Mouse (Mus musculus): ENCODE measurements around the gene Ginm1. TPM values are rescaled to one million over a fixed set of nuclear protein-coding genes. Genes with fewer than 3 reads are reported as not detected.
A peak's percentile ranks its signal among the peaks of the same experiment; 100 is the strongest.
"Not testable (repeated sequence)": the region's sequence is repeated elsewhere in the genome, so short reads cannot be mapped to it uniquely, and the experiment has no call there.

Gene Ginm1
- polyA plus RNA-seq, 1 experiment from 2014 or later = 49.3 TPM

DNA sequence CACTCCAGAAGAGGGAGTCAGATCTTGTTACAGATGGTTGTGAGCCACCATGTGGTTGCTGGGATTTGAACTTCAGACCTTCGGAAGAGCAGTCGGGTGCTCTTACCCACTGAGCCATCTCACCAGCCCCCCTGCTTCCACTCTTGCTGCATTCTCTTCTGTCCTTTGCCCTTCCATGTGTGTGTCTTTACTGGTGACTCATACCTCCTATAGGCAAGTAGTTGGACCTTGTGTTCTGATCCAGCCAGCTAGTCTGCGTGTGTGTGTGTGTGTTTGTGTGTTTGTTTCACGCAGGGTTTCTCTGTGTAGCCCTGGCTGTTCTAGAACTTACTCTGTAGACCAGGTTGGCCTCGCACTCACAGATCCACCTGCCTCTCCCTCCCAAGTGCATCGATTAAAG lies 47.1 kb downstream of the Ginm1 start:
- H3K4me2 ChIP-seq; H3K27me3 ChIP-seq; H3K27ac ChIP-seq (replicated peaks); H3K9me3 ChIP-seq; ATAC-seq (ENCODE audit: low FRiP score, low read depth); H3K9ac ChIP-seq; H3K4me3 ChIP-seq; H3K4me1 ChIP-seq (replicated peaks): not testable (repeated sequence)
- 99% methylated on average over 6 of the region's 6 CpGs for WGBS
- H3K36me3 ChIP-seq = peaks cover 42% of the 10 kb centered on the region

DNA sequence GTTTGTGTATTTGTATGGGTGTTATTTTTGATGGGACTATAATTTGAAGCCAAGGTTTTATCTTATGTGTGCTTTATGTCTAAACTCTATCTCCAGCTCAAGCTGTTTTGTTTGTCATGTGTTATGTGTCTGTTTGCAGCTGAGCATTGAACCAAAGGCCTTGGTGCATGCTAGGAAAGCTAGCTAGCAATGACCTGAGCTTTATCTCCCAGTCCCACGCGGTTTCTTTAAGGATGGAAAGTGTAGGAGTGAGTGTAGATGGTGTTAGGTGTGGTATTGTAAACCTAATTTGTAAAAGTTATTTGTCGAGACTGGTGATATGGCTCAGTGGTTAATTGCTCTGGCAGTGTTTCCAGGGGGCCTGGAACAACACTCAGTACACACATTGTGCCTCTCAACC lies 54.7 kb downstream of the Ginm1 start:
- no peak overlapping the region for H3K9ac ChIP-seq
- WGBS = 86% methylated on average over 3 of the region's 3 CpGs
- no peaks in the 10 kb centered on the region for H3K4me1 ChIP-seq (replicated peaks)
- H3K27ac ChIP-seq (replicated peaks) = no peak overlapping the region
- no peaks in the 10 kb centered on the region for H3K27me3 ChIP-seq
- H3K36me3 ChIP-seq = peaks cover 12% of the 10 kb centered on the region
- ATAC-seq (ENCODE audit: low FRiP score, low read depth) = no peak
- no peak overlapping the region for H3K4me3 ChIP-seq
- H3K9me3 ChIP-seq = no peaks in the 10 kb centered on the region
- H3K4me2 ChIP-seq = no peak overlapping the region

DNA sequence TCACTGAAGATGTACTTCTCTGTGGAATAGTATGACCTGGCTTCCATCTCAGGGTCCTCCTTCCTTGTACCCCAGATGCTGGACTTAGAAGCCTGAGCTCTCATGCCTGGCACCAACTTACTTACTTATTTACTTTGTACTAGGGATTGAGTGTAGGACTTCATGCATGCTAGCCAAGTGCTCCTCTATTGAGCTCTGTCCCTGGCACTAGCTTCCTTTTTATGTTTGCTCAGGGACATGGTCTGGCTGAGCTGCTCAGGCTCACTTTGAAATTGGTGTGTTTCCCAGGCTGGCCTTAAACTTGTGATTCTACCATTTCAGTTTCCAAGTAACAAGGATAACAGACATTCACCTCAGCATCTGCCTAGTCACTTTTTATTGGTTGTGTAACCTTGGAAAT lies 55.5 kb downstream of the Ginm1 start:
- H3K9me3 ChIP-seq = no peaks in the 10 kb centered on the region

DNA sequence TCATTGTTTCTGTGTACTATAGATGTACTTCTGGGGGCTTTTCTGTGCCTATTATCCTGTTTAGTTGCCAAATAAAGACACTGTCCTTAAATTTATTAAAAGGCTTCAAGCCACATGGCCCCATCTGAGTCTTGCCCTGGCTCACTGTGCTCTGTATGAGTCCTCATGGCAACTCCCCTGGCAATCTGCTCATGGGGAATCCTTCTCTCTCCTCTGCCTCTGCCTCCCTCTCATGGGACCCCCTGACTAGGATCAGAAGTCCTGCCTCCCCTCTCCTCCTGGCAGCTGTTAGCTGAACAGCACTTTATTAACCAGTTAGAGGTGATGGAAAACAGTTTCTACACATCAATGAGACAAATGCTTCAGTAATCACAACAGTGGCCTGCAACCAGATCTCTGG lies 61.0 kb downstream of the Ginm1 start:
- Histone ChIP-seq H3K4me1 (replicated peaks) (peaks cover 17% of the 10 kb centered on the region), H3K27ac (replicated peaks) (no peak overlapping the region), H3K36me3 (no peaks in the 10 kb centered on the region), H3K9me3 (no peaks in the 10 kb centered on the region), H3K4me3 (no peak overlapping the region), H3K9ac (no peak overlapping the region), H3K4me2 (no peak overlapping the region), H3K27me3 (no peaks in the 10 kb centered on the region)
- no peak for ATAC-seq (ENCODE audit: low FRiP score, low read depth)

More for the DNA sequence above, 55.5 kb downstream of the Ginm1 start:
- Histone ChIP-seq H3K36me3 (peaks cover 9% of the 10 kb centered on the region; the same call in 1 of the 2 replicates), H3K9ac (no peak overlapping the region), H3K4me2 (no peak overlapping the region), H3K4me1 (replicated peaks) (no peaks in the 10 kb centered on the region), H3K4me3 (no peak overlapping the region), H3K27ac (replicated peaks) (no peak overlapping the region; the same call in 1 of the 2 replicates), H3K27me3 (no peaks in the 10 kb centered on the region)
- peak; percentile 61; the same call in 1 of the 2 replicates for ATAC-seq (ENCODE audit: low FRiP score, low read depth)

GRCm38 (mm10) chr10:7727011-7727410 lies 65.6 kb downstream of the Ginm1 start:
- peak overlapping the region; percentile 77; the same call in 1 of the 2 replicates for H3K4me3 ChIP-seq
- no peaks in the 10 kb centered on the region for H3K9me3 ChIP-seq
- H3K27me3 ChIP-seq = no peaks in the 10 kb centered on the region
- 31% methylated on average over 3 of the region's 3 CpGs for WGBS
- H3K9ac ChIP-seq = 0 out of 2 replicates have a peak overlapping the region, but pooled peaks have one; percentile 13
- peak overlapping the region; percentile 91 for H3K4me2 ChIP-seq
- H3K27ac ChIP-seq (replicated peaks) = no peak overlapping the region
- no peak for ATAC-seq (ENCODE audit: low FRiP score, low read depth)
- H3K4me1 ChIP-seq (replicated peaks) = peaks cover 21% of the 10 kb centered on the region
- H3K36me3 ChIP-seq = no peaks in the 10 kb centered on the region

- peak overlapping the region; percentile 77 for H3K4me3 ChIP-seq
- H3K4me1 ChIP-seq (replicated peaks) = peaks cover 18% of the 10 kb centered on the region
- H3K36me3 ChIP-seq = no peaks in the 10 kb centered on the region
- peak overlapping the region; percentile 77 for H3K9ac ChIP-seq
- H3K4me2 ChIP-seq = peak overlapping the region; percentile 91
- ATAC-seq (ENCODE audit: low FRiP score, low read depth) = no peak
- H3K27ac ChIP-seq (replicated peaks) = peak overlapping the region; percentile 85
- H3K9me3 ChIP-seq = no peaks in the 10 kb centered on the region
- no peaks in the 10 kb centered on the region for H3K27me3 ChIP-seq
- 0% methylated on average over 8 of the region's 8 CpGs for WGBS
These were observed 66.2 kb downstream of the Ginm1 start for GRCm38 (mm10) chr10:7726501-7726812.

GRCm38 (mm10) chr10:7725751-7726500 lies 66.7 kb downstream of the Ginm1 start, which contains the start of gene Katna1:
TSS of gene Katna1 (plus strand) at chr10:7726000.
- Histone ChIP-seq H3K9me3 (no peaks in the 10 kb centered on the region), H3K27ac (replicated peaks) (peak within 1 kb of the TSS; percentile 85), H3K9ac (peak within 1 kb of the TSS; percentile 77), H3K27me3 (no peaks in the 10 kb centered on the region), H3K36me3 (no peaks in the 10 kb centered on the region), H3K4me3 (peak within 1 kb of the TSS; percentile 77), H3K4me1 (replicated peaks) (peaks cover 18% of the 10 kb centered on the region), H3K4me2 (peak within 1 kb of the TSS; percentile 91)
- ATAC-seq (ENCODE audit: low FRiP score, low read depth) = peak; percentile 99
- under 1% methylated on average over 49 of the region's 49 CpGs for WGBS

Small RNA genes lying within 50 kb of the gene (microRNA-seq; reads per million reads assigned to microRNA genes)
- 1.1 reads per million for gene Mir5104

Other genes with a start within 250 kb of the Ginm1 start
- 42.9 and 48.5 TPM in 2 replicates for gene Lrp11, start 203.0 kb downstream of the Ginm1 start, polyA plus RNA-seq (2015; fragmentation: Nextera tagmentation; extraction: Ambion mirVana)
- gene Nup43, start 125.3 kb downstream of the Ginm1 start, polyA plus RNA-seq (2015; fragmentation: Nextera tagmentation; extraction: Ambion mirVana) = 31.1 and 32.0 TPM in 2 replicates
- 172 and 174 TPM in 2 replicates for gene Pcmt1, start 111.7 kb downstream of the Ginm1 start, polyA plus RNA-seq (2015; fragmentation: Nextera tagmentation; extraction: Ambion mirVana)
- 8.9 and 9.5 TPM in 2 replicates for gene Lats1, start 111.6 kb downstream of the Ginm1 start, polyA plus RNA-seq (2015; fragmentation: Nextera tagmentation; extraction: Ambion mirVana)
- 27.6 and 30.7 TPM in 2 replicates for gene Katna1, start 66.8 kb downstream of the Ginm1 start, polyA plus RNA-seq (2015; fragmentation: Nextera tagmentation; extraction: Ambion mirVana)
- gene Ppil4, start 67 bp upstream of the Ginm1 start, polyA plus RNA-seq (2015; fragmentation: Nextera tagmentation; extraction: Ambion mirVana) = 44.6 and 45.4 TPM in 2 replicates
- 0.21 and 0.22 TPM in 2 replicates for gene Zc3h12d, start 39.6 kb upstream of the Ginm1 start, polyA plus RNA-seq (2015; fragmentation: Nextera tagmentation; extraction: Ambion mirVana)
- gene Tab2, start 163.4 kb upstream of the Ginm1 start, polyA plus RNA-seq (2015; fragmentation: Nextera tagmentation; extraction: Ambion mirVana) = 12.2 and 13.8 TPM in 2 replicates